Comparison of ENCODE assay signal across 10 mouse cellular contexts in the genomic region with DNA sequence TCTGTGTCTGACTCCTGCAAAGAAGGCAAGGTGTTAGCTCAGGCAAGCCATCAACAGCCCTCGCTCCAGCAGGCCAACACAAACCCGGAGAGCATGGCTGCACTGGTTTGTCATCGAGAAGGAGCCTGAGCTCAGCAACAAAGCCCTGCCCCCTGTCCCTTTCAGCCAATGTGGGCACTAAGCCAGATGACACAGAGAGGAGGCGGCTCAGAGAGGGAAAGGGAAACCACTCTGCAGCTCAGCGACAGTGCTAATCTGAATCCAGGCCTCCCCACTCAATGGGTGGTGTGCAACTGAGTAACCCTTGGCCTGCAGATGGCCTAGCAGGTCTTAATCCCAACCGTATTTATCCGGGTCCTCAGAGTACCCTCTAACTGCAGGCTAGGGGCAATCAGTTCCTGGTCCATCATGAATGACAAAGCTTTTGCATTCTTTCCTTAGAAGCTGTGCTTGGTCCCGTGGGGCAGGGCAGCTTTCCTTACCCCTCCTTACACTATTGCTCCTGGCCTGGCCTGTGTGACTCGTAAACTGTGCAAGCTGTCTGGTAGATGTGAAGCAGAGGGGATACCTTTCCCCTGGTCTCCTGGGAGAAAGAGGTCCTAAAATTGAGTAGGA. TPM values are rescaled to one million over a fixed set of nuclear protein-coding genes. Genes with fewer than 3 reads are reported as not detected.
DNase-seq lines count a peak whose midpoint lies in the region; ATAC-seq lines count a peak whose summit lies in the region.
"Had no signal": no experiment of that assay in that cellular context is flagged by ENCODE, and none has a peak within 500 bp of the region (broad histone marks: within the 10 kb centered on the region; RNA-seq: fewer than 3 reads in every experiment).

No protein-coding gene starts in this region.

- no peak overlapping the region for H3K27ac ChIP-seq in limb, embryonic 10.5 days

- no peaks in the 10 kb centered on the region for H3K9me3 ChIP-seq in limb, embryonic 10.5 days (replicated peaks)

- peaks cover 5% of the 10 kb centered on the region for H3K4me1 ChIP-seq in limb, embryonic 10.5 days

- H3K36me3 ChIP-seq in limb, embryonic 10.5 days: peaks cover 84% of the 10 kb centered on the region

- no peak for ATAC-seq in cerebellum, adult (ENCODE audit: insufficient number of reproducible peaks, low FRiP score, low TSS enrichment)
- no peak for ATAC-seq in erythroblast, adult 5-6 weeks (replicated peaks; ENCODE audit: low FRiP score, poor library complexity, severe bottlenecking)
- ATAC-seq: forebrain, embryonic 16.5 days had no signal

- H3K4me3 ChIP-seq in limb, embryonic 10.5 days: no peak overlapping the region

- WGBS in limb, embryonic 10.5 days: 88% methylated on average over 9 of the region's 9 CpGs

- no peaks in the 10 kb centered on the region for H3K27me3 ChIP-seq in limb, embryonic 10.5 days (ENCODE audit: low read depth, poor library complexity, severe bottlenecking)

- DNase-seq in cerebellum, adult 9-10 months: peak; percentile 31
- DNase-seq in layer of hippocampus, adult 9-11 months: peak; percentile 57
- no peak for DNase-seq in layer of hippocampus, adult 9-10 months (ENCODE audit: low spot score)
- peak; percentile 78 to 89 for DNase-seq in adrenal gland, adult (ENCODE audit: inconsistent age in 2 of 2, low spot score in 1 of 2)
- peak; percentile 58 for DNase-seq in heart, postnatal 4 days
- no peak for DNase-seq in limb, embryonic 10.5 days (ENCODE audit: low spot score)
- DNase-seq: B cell, adult 2 months had no signal

RNA-seq across cellular contexts. Expression of gene Iqck, which starts 4.8 kb away (rescaled TPM):
- under 1 TPM; 0.41 to 0.76 TPM for total RNA-seq in heart, postnatal 4 days (2021)
- polyA plus RNA-seq in limb, embryonic 10.5 days (2016; fragmentation: Nextera tagmentation; extraction: Ambion mirVana): 1.5 and 1.8 TPM in 2 replicates
- not detected in 2 replicates for total RNA-seq in erythroblast, adult 5-6 weeks (2015; ENCODE audit: low replicate concordance)
- not detected in 2 replicates for total RNA-seq in erythroblast, adult 5-6 weeks (2017; ENCODE audit: low replicate concordance)

RNA-seq across cellular contexts. Expression of gene Knop1, which starts 5.3 kb away (rescaled TPM):
- 10 to 100 TPM; 22.8 to 30.5 TPM for total RNA-seq in heart, postnatal 4 days (2021)
- polyA plus RNA-seq in limb, embryonic 10.5 days (2016; fragmentation: Nextera tagmentation; extraction: Ambion mirVana): 124 and 141 TPM in 2 replicates
- 5.2 and 9.0 TPM in 2 replicates for total RNA-seq in erythroblast, adult 5-6 weeks (2015; ENCODE audit: low replicate concordance)
- total RNA-seq in erythroblast, adult 5-6 weeks (2017; ENCODE audit: low replicate concordance): 7.2 and 7.4 TPM in 2 replicates

Comparison
In these comparisons a context has a peak if more than half of its experiments do, and no peak if none do; other contexts are left out.
1. DNase-seq: peak in cerebellum, adult 9-10 months (single experiment), layer of hippocampus, adult 9-11 months (single experiment), adrenal gland, adult (2 of 2) and heart, postnatal 4 days (single experiment); none in layer of hippocampus, adult 9-10 months (single experiment) and limb, embryonic 10.5 days (single experiment).